ENCODE assay signal across 17 mouse cellular contexts in genomic region chr6:8524717-8525116, GRCm38 (mm10). TPM values are rescaled to one million over a fixed set of nuclear protein-coding genes. Genes with fewer than 3 reads are reported as not detected.
A peak's percentile ranks its signal among the peaks of the same experiment; 100 is the strongest.
DNase-seq lines count a peak whose midpoint lies in the region; ATAC-seq and TF ChIP-seq lines count a peak whose summit lies in the region.
"Had no signal": no experiment of that assay in that cellular context is flagged by ENCODE, and none has a peak within 500 bp of the region (broad histone marks: within the 10 kb centered on the region; RNA-seq: fewer than 3 reads in every experiment).

No protein-coding gene starts in this region.

- TF ChIP-seq CTCF in layer of hippocampus, adult 2 months (conservative IDR thresholded peaks at IDR 0.05), result no peak
- no peak for TF ChIP-seq CTCF in CH12.LX (conservative IDR thresholded peaks at IDR 0.05 in 1 of 2, IDR thresholded peaks at IDR 0.05 in 1 of 2; ENCODE audit: low read depth in 2 of 2, low read length in 2 of 2)

- H3K27ac ChIP-seq in layer of hippocampus, adult 2 months, result peak overlapping the region; percentile 47; the same call in 1 of the 2 replicates
- H3K27ac ChIP-seq in CH12.LX (ENCODE audit: insufficient read depth, low read depth), result no peak overlapping the region
- H3K27ac ChIP-seq in neural tube, embryonic 15.5 days (replicated peaks), result no peak overlapping the region
- H3K27ac ChIP-seq: embryonic facial prominence, embryonic 13.5 days; forebrain, embryonic 13.5 days; hindbrain, embryonic 10.5 days; hindbrain, embryonic 14.5 days had no signal

- TF ChIP-seq RAD21 in CH12.LX (IDR thresholded peaks at IDR 0.05; ENCODE audit: low read depth, low read length), result no peak

- TF ChIP-seq EP300 in CH12.LX (IDR thresholded peaks at IDR 0.05; ENCODE audit: low read length), result no peak

- no peaks in the 10 kb centered on the region for H3K4me1 ChIP-seq in CH12.LX (ENCODE audit: control insufficient read depth in 1 of 2, insufficient read depth in 2 of 2)
- H3K4me1 ChIP-seq in neural tube, embryonic 15.5 days, result no peaks in the 10 kb centered on the region
- H3K4me1 ChIP-seq: embryonic facial prominence, embryonic 13.5 days; forebrain, embryonic 13.5 days; heart, embryonic 12.5 days; hindbrain, embryonic 10.5 days had no signal

- ATAC-seq in megakaryocyte, adult 5-6 weeks (ENCODE audit: poor library complexity, severe bottlenecking), result peak; percentile 43; the same call in 1 of the 2 replicates
- no peak for ATAC-seq in neural tube, embryonic 15.5 days (ENCODE audit: low FRiP score)
- ATAC-seq: forebrain, embryonic 13.5 days; intestine, embryonic 16.5 days had no signal

- WGBS in neural tube, embryonic 15.5 days, result 91% methylated on average over 5 of the region's 5 CpGs

- no peak overlapping the region for H3K9ac ChIP-seq in CH12.LX (ENCODE audit: insufficient read depth, low read depth)
- no peak overlapping the region for H3K9ac ChIP-seq in neural tube, embryonic 15.5 days (replicated peaks)
- H3K9ac ChIP-seq: embryonic facial prominence, embryonic 13.5 days; forebrain, embryonic 13.5 days; heart, embryonic 12.5 days; hindbrain, embryonic 14.5 days had no signal

- H3K4me3 ChIP-seq in layer of hippocampus, adult 2 months, result no peak overlapping the region
- no peak overlapping the region for H3K4me3 ChIP-seq in CH12.LX (replicated peaks in 1 of 3; ENCODE audit: low read depth in 2 of 3, low read length in 2 of 3, poor library complexity in 1 of 3)
- H3K4me3 ChIP-seq in neural tube, embryonic 15.5 days (replicated peaks), result no peak overlapping the region
- H3K4me3 ChIP-seq: embryonic facial prominence, embryonic 13.5 days; forebrain, embryonic 13.5 days; heart, embryonic 12.5 days; hindbrain, embryonic 10.5 days had no signal

- no peak for DNase-seq in layer of hippocampus, adult 2 months (ENCODE audit: low spot score in 2 of 2)
- no peak for DNase-seq in layer of hippocampus, adult 9-10 months (ENCODE audit: low spot score)
- no peak for DNase-seq in CH12.LX (ENCODE audit: extremely low read depth)
- DNase-seq in adrenal gland, adult 8-10 months, result no peak
- DNase-seq: adrenal gland, postnatal 25 days; cerebellum, adult 11 months; cerebellum, adult 9-11 months; cerebellum, postnatal 36 days; gastrocnemius, postnatal 10 days had no signal

- H3K79me2 ChIP-seq in CH12.LX (replicated peaks; ENCODE audit: control insufficient read depth, extremely low read depth, insufficient read depth, poor library complexity, severe bottlenecking), result peaks cover 4% of the 10 kb centered on the region; the same call in 1 of the 2 replicates

- in situ Hi-C loops in CH12.LX (cut with MboI; ENCODE audit: low pct_ligation_motif_present, low pct_unique_long_range_greater_than_20kb, low sequenced_read_pairs), result no loop called here

- H3K27me3 ChIP-seq in CH12.LX (replicated peaks), result no peaks in the 10 kb centered on the region
- H3K27me3 ChIP-seq in neural tube, embryonic 15.5 days (replicated peaks), result no peaks in the 10 kb centered on the region
- H3K27me3 ChIP-seq: embryonic facial prominence, embryonic 13.5 days; forebrain, embryonic 13.5 days; heart, embryonic 12.5 days had no signal

- H3K4me2 ChIP-seq in CH12.LX (ENCODE audit: insufficient read depth, low read depth, poor library complexity, severe bottlenecking), result no peak overlapping the region
- no peak overlapping the region for H3K4me2 ChIP-seq in neural tube, embryonic 15.5 days
- H3K4me2 ChIP-seq: embryonic facial prominence, embryonic 13.5 days; forebrain, embryonic 13.5 days; heart, embryonic 12.5 days; hindbrain, embryonic 14.5 days had no signal

- dilution Hi-C loops in CH12.LX (cut with MboI; ENCODE audit: extremely low pct_ligation_motif_present, extremely low pct_unique_long_range_greater_than_20kb, low sequenced_read_pairs), result no loop called here

- no peaks in the 10 kb centered on the region for H3K9me3 ChIP-seq in CH12.LX (replicated peaks; ENCODE audit: low read length)
- H3K9me3 ChIP-seq in neural tube, embryonic 15.5 days (replicated peaks), result no peaks in the 10 kb centered on the region
- H3K9me3 ChIP-seq: embryonic facial prominence, embryonic 13.5 days; forebrain, embryonic 13.5 days; heart, embryonic 12.5 days; hindbrain, embryonic 10.5 days had no signal

- H3K36me3 ChIP-seq in CH12.LX (replicated peaks in 1 of 2; ENCODE audit: control insufficient read depth in 1 of 2, insufficient read depth in 1 of 2, low read length in 1 of 2), result no peaks in the 10 kb centered on the region
- no peaks in the 10 kb centered on the region for H3K36me3 ChIP-seq in neural tube, embryonic 15.5 days
- H3K36me3 ChIP-seq: embryonic facial prominence, embryonic 13.5 days; heart, embryonic 12.5 days; hindbrain, embryonic 10.5 days had no signal

- no peak for TF ChIP-seq POLR2A in CH12.LX (IDR thresholded peaks at IDR 0.05; ENCODE audit: low read depth, low read length)

TF ChIP-seq in CH12.LX, 34 proteins besides CTCF, POLR2A, EP300 and RAD21:
- TF ChIP-seq MAFK (IDR thresholded peaks at IDR 0.05; ENCODE audit: insufficient replicate concordance, low read length) (0 out of 2 replicates have a peak, but pooled peaks have one; percentile 56), BHLHE40 (IDR thresholded peaks at IDR 0.05; ENCODE audit: low read depth, low read length) (no peak)

RNA-seq across cellular contexts. Expression of gene Glcci1, which starts 15.3 kb away (rescaled TPM):
- total RNA-seq in layer of hippocampus, adult 2 months (2021), result 10 to 100 TPM; 94.5 to 94.8 TPM
- total RNA-seq in CH12.LX (2012; rRNA removed) (1.9 and 4.4 TPM in 2 replicates), CH12.LX (2014; rRNA removed) (2.4 and 2.5 TPM in 2 replicates)
- polyA plus RNA-seq in CH12.LX (2012; ENCODE audit: insufficient read length, low read depth), result 3.5 and 4.8 TPM in 2 replicates
- total RNA-seq in megakaryocyte, adult 5-6 weeks (2015), result 10.2 and 14.2 TPM in 2 replicates
- 3.1 and 4.1 TPM in 2 replicates for total RNA-seq in megakaryocyte, adult 5-6 weeks (2017)
- polyA plus RNA-seq in neural tube, embryonic 15.5 days (2015; fragmentation: Nextera tagmentation; extraction: Ambion mirVana), result 7.2 and 7.3 TPM in 2 replicates
- total RNA-seq in adrenal gland, adult 8-10 months (2022), result 10 to 100 TPM; 29.1 to 32.4 (median 30.7) TPM
